Mouse (Mus musculus) ES-E14 (cell line): ENCODE measurements around the gene Dand5. TPM values are rescaled to one million over a fixed set of nuclear protein-coding genes. Genes with fewer than 3 reads are reported as not detected.
A peak's percentile ranks its signal among the peaks of the same experiment; 100 is the strongest.

Source experiments
- DNase-seq: peaks from one replicate; pipeline ENCODE4 v3.0.0-alpha.2; 2013; ENCODE audit warnings: low read depth, low spot score
- H3K27ac ChIP-seq: 2 replicates; pipeline ENCODE4 v1.5.1; 2012; ENCODE audit warnings: low read depth, mild to moderate bottlenecking, low read length, moderate library complexity, mixed read lengths; ENCODE audit not compliant: poor library complexity, insufficient read depth, severe bottlenecking
- H3K36me3 ChIP-seq: 2 replicates; pipeline ENCODE4 v1.6.1; 2012; ENCODE audit warnings: mild to moderate bottlenecking, low read length, moderate library complexity, mixed read lengths; ENCODE audit not compliant: control insufficient read depth, poor library complexity, insufficient read depth, severe bottlenecking
- H3K4me1 ChIP-seq, 2 experiments: fragments of 150-350 bp in 1 of 2; sonication (generic) in 1 of 2; 2 replicates each; pipeline ENCODE4 v1.6.1; 2012; ENCODE audit warnings: low read length in 2 of 2, mild to moderate bottlenecking in 1 of 2, mixed read lengths in 1 of 2; ENCODE audit not compliant: control insufficient read depth in 2 of 2, insufficient read depth in 2 of 2, poor library complexity in 1 of 2
- H3K4me3 ChIP-seq, 2 experiments: fragments of 150-350 bp in 1 of 2; sonication (generic) in 1 of 2; 2 replicates each; pipeline ENCODE4 v1.5.1; 2012; ENCODE audit warnings: low read length in 2 of 2, low read depth in 1 of 2, mild to moderate bottlenecking in 1 of 2, mixed read lengths in 1 of 2; ENCODE audit not compliant: insufficient read depth in 1 of 2, poor library complexity in 1 of 2, severe bottlenecking in 1 of 2
- H3K9ac ChIP-seq: 2 replicates; pipeline ENCODE4 v1.6.1; 2012; ENCODE audit warnings: low read depth, mild to moderate bottlenecking, low read length, mixed read lengths; ENCODE audit not compliant: poor library complexity, insufficient read depth, severe bottlenecking
- H3K9me3 ChIP-seq: fragments of 150-350 bp; sonication (generic); 2 replicates; pipeline ENCODE4 v1.6.1; 2012; ENCODE audit warnings: low read depth, mild to moderate bottlenecking, low read length; ENCODE audit not compliant: control insufficient read depth, insufficient read depth
- CHD2 ChIP-seq: IDR thresholded peaks from 2 replicates; pipeline ENCODE4 v1.6.1; 2014; ENCODE audit warnings: mild to moderate bottlenecking, low read depth, low read length, inconsistent platforms
- HCFC1 ChIP-seq: IDR thresholded peaks from 2 replicates; pipeline ENCODE4 v1.6.1; 2012; ENCODE audit warnings: low read length, inconsistent platforms, borderline replicate concordance; ENCODE audit not compliant: insufficient read depth
- MAFK ChIP-seq: IDR thresholded peaks from 2 replicates; pipeline ENCODE4 v1.6.1; 2014; ENCODE audit warnings: mild to moderate bottlenecking, low read depth, low read length, inconsistent platforms; ENCODE audit not compliant: insufficient read depth
- ZC3H11A ChIP-seq: IDR thresholded peaks from 2 replicates; pipeline ENCODE4 v1.6.1; 2012; ENCODE audit warnings: low read depth, mild to moderate bottlenecking, inconsistent platforms, low read length, borderline replicate concordance
- ZNF384 ChIP-seq: IDR thresholded peaks from 2 replicates; pipeline ENCODE4 v1.6.1; 2012; ENCODE audit warnings: low read depth, low read length, inconsistent platforms
- in situ Hi-C, 2 experiments: fragments of 600-800 bp; cut with MboI; formaldehyde crosslinking; loops; one replicate each; pipeline ENCODE4 v1.15.1; 2025; ENCODE audit warnings: low sequenced_read_pairs in 2 of 2, inconsistent platforms in 1 of 2; ENCODE audit not compliant: unreplicated experiment in 2 of 2
- total RNA-seq: library from RNA; depleted of rRNA; stranded (reverse); fragments of 300-350 nt; gene quantifications from 2 replicates; pipeline ENCODE4 v1.2.3, GENCODE M21; 2012

Dand5 gene
- total RNA-seq, 1 experiment: 1.4 TPM

- Histone ChIP-seq H3K4me3 (peak overlapping the region in 1 of 2 experiments; percentile 15; a peak in 1 of 4 replicates), H3K36me3 (no peaks in the 10 kb centered on the region), H3K9ac (no peak overlapping the region), H3K4me1 (peaks cover 0 to 8% of the 10 kb centered on the region in 2 experiments; a peak in 1 of 4 replicates), H3K9me3 (no peaks in the 10 kb centered on the region), H3K27ac (no peak overlapping the region)
- in situ Hi-C loops: no loop called here
- no peak for TF ChIP-seq HCFC1
- no peak for DNase-seq
Measured at GRCm38 (mm10) chr8:84783919-84784581, 38.6 kb downstream of the Dand5 start.

GRCm38 (mm10) chr8:84783198-84783918 lies 39.3 kb downstream of the Dand5 start:
- H3K9me3 ChIP-seq: no peaks in the 10 kb centered on the region
- H3K9ac ChIP-seq: no peak overlapping the region
- no peak for DNase-seq
- in situ Hi-C loops: no loop called here
- H3K36me3 ChIP-seq: no peaks in the 10 kb centered on the region
- H3K27ac ChIP-seq: no peak overlapping the region
- peaks cover 0 to 8% of the 10 kb centered on the region in 2 experiments; a peak in 1 of 4 replicates for H3K4me1 ChIP-seq
- no peak overlapping the region for H3K4me3 ChIP-seq
- TF ChIP-seq MAFK: no peak
- TF ChIP-seq ZC3H11A: no peak
- no peak for TF ChIP-seq CHD2
- TF ChIP-seq ZNF384: no peak
- TF ChIP-seq HCFC1: no peak

DNA sequence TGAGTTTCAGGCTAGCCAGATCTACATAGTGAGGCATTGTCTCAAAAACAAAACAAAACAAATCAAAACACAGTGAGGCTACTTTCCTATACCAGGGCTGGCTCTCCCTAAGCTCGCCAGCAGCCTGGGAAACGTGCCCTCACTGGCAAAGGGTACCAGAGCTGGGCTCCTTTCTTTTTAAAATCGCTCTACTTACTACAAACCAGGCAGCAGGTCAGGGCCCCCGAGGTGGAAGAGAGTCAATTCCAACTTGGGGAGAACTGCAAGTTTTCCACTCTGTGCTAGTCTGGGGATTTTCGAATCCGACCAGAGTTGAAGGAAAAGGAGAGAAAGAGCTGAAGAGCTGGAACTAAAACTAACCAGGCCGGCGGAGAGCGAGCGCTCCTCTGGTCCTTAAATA lies 39.9 kb downstream of the Dand5 start:
- TF ChIP-seq HCFC1: no peak
- TF ChIP-seq MAFK: no peak
- no peak for TF ChIP-seq ZNF384
- no peak for TF ChIP-seq CHD2
- TF ChIP-seq ZC3H11A: no peak
- no peak for DNase-seq
- Histone ChIP-seq H3K36me3 (no peaks in the 10 kb centered on the region), H3K4me3 (no peak overlapping the region), H3K9me3 (no peaks in the 10 kb centered on the region), H3K4me1 (peaks cover 0 to 8% of the 10 kb centered on the region in 2 experiments; a peak in 1 of 4 replicates), H3K9ac (no peak overlapping the region), H3K27ac (no peak overlapping the region)
- in situ Hi-C loops: no loop called here

GRCm38 (mm10) chr8:84781686-84782505 lies 40.7 kb downstream of the Dand5 start:
- peaks cover 0 to 9% of the 10 kb centered on the region in 2 experiments; a peak in 2 of 4 replicates for H3K4me1 ChIP-seq
- TF ChIP-seq HCFC1: no peak
- TF ChIP-seq ZNF384: no peak
- TF ChIP-seq CHD2: no peak
- no peak for TF ChIP-seq ZC3H11A
- no peak for TF ChIP-seq MAFK
- DNase-seq: no peak
- in situ Hi-C loops: no loop called here
- H3K36me3 ChIP-seq: no peaks in the 10 kb centered on the region
- no peaks in the 10 kb centered on the region for H3K9me3 ChIP-seq
- no peak overlapping the region for H3K27ac ChIP-seq
- H3K9ac ChIP-seq: no peak overlapping the region
- H3K4me3 ChIP-seq: no peak overlapping the region
